Mouse (Mus musculus): ENCODE measurements around the gene Myl7. TPM values are rescaled to one million over a fixed set of nuclear protein-coding genes. Genes with fewer than 3 reads are reported as not detected.

The Myl7 gene
- polyA plus RNA-seq, 1 experiment from 2014 or later, result not detected

GRCm38 (mm10) chr11:5855902-5856301 is 42.7 kb downstream of the Myl7 start:
- no peak for ATAC-seq
- Histone ChIP-seq H3K9ac (ENCODE audit: low read length) (no peak overlapping the region), H3K27ac (ENCODE audit: low read depth, low read length) (no peak overlapping the region), H3K4me2 (ENCODE audit: low read length) (no peak overlapping the region), H3K4me1 (ENCODE audit: control insufficient read depth, insufficient read depth, low read length) (no peaks in the 10 kb centered on the region), H3K36me3 (ENCODE audit: control insufficient read depth, insufficient read depth, low read length) (no peaks in the 10 kb centered on the region), H3K27me3 (replicated peaks; ENCODE audit: control insufficient read depth, insufficient read depth, low read length) (peaks cover 2% of the 10 kb centered on the region; the same call in 1 of the 2 replicates), H3K4me3 (ENCODE audit: low read depth, low read length) (no peak overlapping the region), H3K9me3 (replicated peaks; ENCODE audit: control insufficient read depth, low read length) (no peaks in the 10 kb centered on the region)
- WGBS, result 57% methylated on average over 7 of the region's 7 CpGs
- DNase-seq (ENCODE audit: low spot score), result peak; percentile 43

- DNase-seq (ENCODE audit: low spot score) (no peak), ATAC-seq (no peak)
- Histone ChIP-seq H3K27ac (ENCODE audit: low read depth, low read length) (no peak overlapping the region), H3K4me2 (ENCODE audit: low read length) (no peak overlapping the region), H3K27me3 (replicated peaks; ENCODE audit: control insufficient read depth, insufficient read depth, low read length) (no peaks in the 10 kb centered on the region), H3K4me3 (ENCODE audit: low read depth, low read length) (no peak overlapping the region), H3K9me3 (replicated peaks; ENCODE audit: control insufficient read depth, low read length) (no peaks in the 10 kb centered on the region), H3K9ac (ENCODE audit: low read length) (no peak overlapping the region), H3K36me3 (ENCODE audit: control insufficient read depth, insufficient read depth, low read length) (no peaks in the 10 kb centered on the region), H3K4me1 (ENCODE audit: control insufficient read depth, insufficient read depth, low read length) (no peaks in the 10 kb centered on the region)
Measured at GRCm38 (mm10) chr11:5855481-5855880, 43.1 kb downstream of the Myl7 start.

GRCm38 (mm10) chr11:5852314-5852713 is 46.3 kb downstream of the Myl7 start:
- ATAC-seq (no peak), DNase-seq (ENCODE audit: low spot score) (no peak)
- no peak overlapping the region for H3K27ac ChIP-seq (ENCODE audit: low read depth, low read length)
- no peaks in the 10 kb centered on the region for H3K9me3 ChIP-seq (replicated peaks; ENCODE audit: control insufficient read depth, low read length)
- no peaks in the 10 kb centered on the region for H3K36me3 ChIP-seq (ENCODE audit: control insufficient read depth, insufficient read depth, low read length)
- 0 out of 2 replicates have a peak, but pooled peaks cover 8% of the 10 kb centered on the region for H3K4me1 ChIP-seq (ENCODE audit: control insufficient read depth, insufficient read depth, low read length)
- WGBS, result 77% methylated on average over 1 of the region's 1 CpGs
- no peaks in the 10 kb centered on the region for H3K27me3 ChIP-seq (replicated peaks; ENCODE audit: control insufficient read depth, insufficient read depth, low read length)
- H3K4me2 ChIP-seq (ENCODE audit: low read length), result no peak overlapping the region
- H3K9ac ChIP-seq (ENCODE audit: low read length), result no peak overlapping the region
- no peak overlapping the region for H3K4me3 ChIP-seq (ENCODE audit: low read depth, low read length)

DNA sequence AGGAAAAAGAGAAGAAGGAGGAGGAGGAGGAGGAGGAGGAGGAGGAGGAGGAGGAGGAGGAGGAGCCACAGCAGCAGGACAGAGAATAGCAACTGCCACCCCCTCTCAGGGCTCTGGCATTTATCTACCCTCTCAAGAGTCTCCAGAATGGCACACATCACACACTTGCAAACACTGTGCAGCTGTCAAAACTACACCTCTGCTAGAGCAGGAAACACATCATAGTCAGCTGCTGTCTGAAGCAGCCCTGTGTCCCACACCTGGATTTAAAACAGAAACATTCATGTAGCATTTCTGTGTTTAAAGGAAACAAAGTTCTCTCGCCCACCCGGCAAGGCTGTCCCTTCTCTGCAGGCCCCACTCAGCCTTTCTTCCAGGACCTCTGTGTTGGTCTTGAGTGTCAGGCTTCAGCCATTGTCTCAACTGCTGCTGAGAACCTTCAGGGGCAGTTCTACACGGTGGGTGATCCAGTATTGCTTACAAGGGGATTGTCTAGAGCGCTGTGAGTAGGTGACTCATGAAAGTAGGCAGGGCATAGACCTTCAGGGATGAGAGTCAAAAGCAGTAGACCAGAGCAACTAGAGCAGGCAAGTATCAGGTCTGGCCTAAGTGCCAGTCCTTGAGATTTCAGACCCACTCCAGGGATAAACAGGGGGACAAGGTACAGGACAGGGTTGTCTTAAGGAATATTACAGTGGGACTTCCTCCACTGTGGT is 47.4 kb downstream of the Myl7 start:
- Histone ChIP-seq H3K9ac (ENCODE audit: low read length) (no peak overlapping the region), H3K36me3 (ENCODE audit: control insufficient read depth, insufficient read depth, low read length) (no peaks in the 10 kb centered on the region), H3K4me1 (ENCODE audit: control insufficient read depth, insufficient read depth, low read length) (0 out of 2 replicates have a peak, but pooled peaks cover 8% of the 10 kb centered on the region), H3K4me2 (ENCODE audit: low read length) (no peak overlapping the region), H3K9me3 (replicated peaks; ENCODE audit: control insufficient read depth, low read length) (no peaks in the 10 kb centered on the region), H3K27ac (ENCODE audit: low read depth, low read length) (no peak overlapping the region), H3K27me3 (replicated peaks; ENCODE audit: control insufficient read depth, insufficient read depth, low read length) (no peaks in the 10 kb centered on the region), H3K4me3 (ENCODE audit: low read depth, low read length) (no peak overlapping the region)
- WGBS, result 60% methylated on average over 4 of the region's 4 CpGs
- DNase-seq (ENCODE audit: low spot score), result no peak
- no peak for ATAC-seq

DNA sequence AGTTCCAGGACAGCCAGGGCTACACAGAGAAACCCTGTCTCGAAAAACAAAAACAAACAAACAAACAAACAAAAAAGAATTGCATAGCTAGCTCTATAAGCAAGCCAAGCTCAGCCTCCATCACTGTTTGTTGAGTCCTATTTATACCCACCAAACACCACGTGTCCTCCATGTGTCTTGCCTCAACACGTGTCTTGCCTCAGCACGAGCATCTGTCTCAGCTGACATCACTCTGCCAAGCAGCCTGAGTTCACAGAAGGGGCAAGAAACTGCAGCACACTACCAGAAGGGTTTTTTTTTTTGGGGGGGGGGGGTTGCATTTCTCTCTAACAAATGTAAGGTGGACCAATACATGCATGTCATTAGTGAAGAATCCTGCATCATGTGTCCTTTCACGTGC is 48.1 kb downstream of the Myl7 start:
- Histone ChIP-seq H3K4me3 (ENCODE audit: low read depth, low read length) (no peak overlapping the region), H3K9ac (ENCODE audit: low read length) (no peak overlapping the region), H3K4me2 (ENCODE audit: low read length) (no peak overlapping the region), H3K4me1 (ENCODE audit: control insufficient read depth, insufficient read depth, low read length) (0 out of 2 replicates have a peak, but pooled peaks cover 8% of the 10 kb centered on the region), H3K27me3 (replicated peaks; ENCODE audit: control insufficient read depth, insufficient read depth, low read length) (no peaks in the 10 kb centered on the region), H3K9me3 (replicated peaks; ENCODE audit: control insufficient read depth, low read length) (no peaks in the 10 kb centered on the region), H3K27ac (ENCODE audit: low read depth, low read length) (no peak overlapping the region), H3K36me3 (ENCODE audit: control insufficient read depth, insufficient read depth, low read length) (no peaks in the 10 kb centered on the region)
- no peak for ATAC-seq
- 68% methylated on average over 5 of the region's 5 CpGs for WGBS
- no peak for DNase-seq (ENCODE audit: low spot score)

DNA sequence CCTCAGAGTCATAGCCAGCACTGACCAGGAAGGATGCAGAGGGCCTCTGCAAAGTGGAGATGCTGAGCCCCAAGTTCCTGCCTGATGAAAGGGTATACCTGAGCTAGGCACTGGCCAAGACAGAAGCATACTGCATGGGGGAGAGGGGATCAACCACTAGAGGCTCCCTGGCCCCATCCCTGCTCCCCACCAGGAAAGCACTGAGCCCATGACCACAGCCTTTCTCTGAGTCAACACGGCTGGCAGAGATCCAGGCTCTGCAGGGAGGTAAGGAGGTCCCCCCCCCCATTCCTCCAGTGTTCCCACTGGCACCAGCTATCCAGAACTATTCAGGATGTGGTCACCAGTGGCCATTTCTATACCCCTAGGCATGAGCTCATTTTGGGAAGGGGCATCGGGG is 49.3 kb downstream of the Myl7 start:
- no peaks in the 10 kb centered on the region for H3K36me3 ChIP-seq (ENCODE audit: control insufficient read depth, insufficient read depth, low read length)
- ATAC-seq, result peak; percentile 55
- DNase-seq (ENCODE audit: low spot score), result peak; percentile 41
- H3K27me3 ChIP-seq (replicated peaks; ENCODE audit: control insufficient read depth, insufficient read depth, low read length), result no peaks in the 10 kb centered on the region
- no peak overlapping the region for H3K9ac ChIP-seq (ENCODE audit: low read length)
- no peaks in the 10 kb centered on the region for H3K9me3 ChIP-seq (replicated peaks; ENCODE audit: control insufficient read depth, low read length)
- H3K4me3 ChIP-seq (ENCODE audit: low read depth, low read length), result no peak overlapping the region
- WGBS, result 62% methylated on average over 2 of the region's 2 CpGs
- no peak overlapping the region for H3K4me2 ChIP-seq (ENCODE audit: low read length)
- H3K27ac ChIP-seq (ENCODE audit: low read depth, low read length), result peak overlapping the region; percentile 44; the same call in 1 of the 2 replicates
- H3K4me1 ChIP-seq (ENCODE audit: control insufficient read depth, insufficient read depth, low read length), result 0 out of 2 replicates have a peak, but pooled peaks cover 8% of the 10 kb centered on the region

GRCm38 (mm10) chr11:5848741-5849140 is 49.8 kb downstream of the Myl7 start:
- H3K36me3 ChIP-seq (ENCODE audit: control insufficient read depth, insufficient read depth, low read length), result no peaks in the 10 kb centered on the region
- H3K9me3 ChIP-seq (replicated peaks; ENCODE audit: control insufficient read depth, low read length), result no peaks in the 10 kb centered on the region
- peak; percentile 88 for DNase-seq (ENCODE audit: low spot score)
- peak; percentile 94 for ATAC-seq
- WGBS, result 14% methylated on average over 6 of the region's 6 CpGs
- H3K9ac ChIP-seq (ENCODE audit: low read length), result no peak overlapping the region
- H3K27me3 ChIP-seq (replicated peaks; ENCODE audit: control insufficient read depth, insufficient read depth, low read length), result no peaks in the 10 kb centered on the region
- H3K4me1 ChIP-seq (ENCODE audit: control insufficient read depth, insufficient read depth, low read length), result 0 out of 2 replicates have a peak, but pooled peaks cover 8% of the 10 kb centered on the region
- no peak overlapping the region for H3K4me3 ChIP-seq (ENCODE audit: low read depth, low read length)
- no peak overlapping the region for H3K4me2 ChIP-seq (ENCODE audit: low read length)
- H3K27ac ChIP-seq (ENCODE audit: low read depth, low read length), result peak overlapping the region; percentile 44; the same call in 1 of the 2 replicates

GRCm38 (mm10) chr11:5846639-5847345 is 51.8 kb downstream of the Myl7 start:
- Histone ChIP-seq H3K4me2 (ENCODE audit: low read length) (no peak overlapping the region), H3K27me3 (replicated peaks; ENCODE audit: control insufficient read depth, insufficient read depth, low read length) (no peaks in the 10 kb centered on the region)

More at GRCm38 (mm10) chr11:5846639-5847345, 51.8 kb downstream of the Myl7 start:
- Histone ChIP-seq H3K9me3 (replicated peaks; ENCODE audit: control insufficient read depth, low read length) (no peaks in the 10 kb centered on the region), H3K4me1 (ENCODE audit: control insufficient read depth, insufficient read depth, low read length) (0 out of 2 replicates have a peak, but pooled peaks cover 8% of the 10 kb centered on the region), H3K36me3 (ENCODE audit: control insufficient read depth, insufficient read depth, low read length) (no peaks in the 10 kb centered on the region), H3K9ac (ENCODE audit: low read length) (no peak overlapping the region), H3K27ac (ENCODE audit: low read depth, low read length) (no peak overlapping the region), H3K4me3 (ENCODE audit: low read depth, low read length) (no peak overlapping the region)
- ATAC-seq (no peak), DNase-seq (ENCODE audit: low spot score) (no peak)
- WGBS, result 79% methylated on average over 7 of the region's 7 CpGs
